In genomic region chr5:77089294-77089693, GRCm38 (mm10) we compare ENCODE assay signal across 8 mouse cellular contexts. TPM values are rescaled to one million over a fixed set of nuclear protein-coding genes. Genes with fewer than 3 reads are reported as not detected.
DNase-seq lines count a peak whose midpoint lies in the region; ATAC-seq and TF ChIP-seq lines count a peak whose summit lies in the region.
"Had no signal": no experiment of that assay in that cellular context is flagged by ENCODE, and none has a peak within 500 bp of the region (broad histone marks: within the 10 kb centered on the region; RNA-seq: fewer than 3 reads in every experiment).

No protein-coding gene starts in this region.

- no peaks in the 10 kb centered on the region for H3K9me3 ChIP-seq in intestine, embryonic 16.5 days (ENCODE audit: control insufficient read depth, low read length)
- no peaks in the 10 kb centered on the region for H3K9me3 ChIP-seq in lung, postnatal 0 days (ENCODE audit: low read length)
- H3K9me3 ChIP-seq: hindbrain, embryonic 15.5 days had no signal

- peak; percentile 55 for TF ChIP-seq CTCF in C2C12 (IDR thresholded peaks at IDR 0.05; ENCODE audit: control insufficient read depth, insufficient read depth, insufficient read length)
- peak; percentile 86 for TF ChIP-seq CTCF in lung, postnatal 0 days (IDR thresholded peaks at IDR 0.05)

- no peak for TF ChIP-seq EP300 in lung, postnatal 0 days (IDR thresholded peaks at IDR 0.05)

- DNase-seq in A20 (ENCODE audit: low read depth, low spot score) = peak; percentile 42
- peak; percentile 63 for DNase-seq in brain, adult 2 months (ENCODE audit: low read depth, low spot score)
- DNase-seq in gastrocnemius, adult 18-20 months (ENCODE audit: low spot score) = peak; percentile 50
- peak; percentile 61 for DNase-seq in lung, postnatal 0 days (ENCODE audit: low spot score)
- DNase-seq in right cerebral cortex, postnatal 14 days = peak; percentile 56

- no peaks in the 10 kb centered on the region for H3K79me2 ChIP-seq in C2C12 (ENCODE audit: control insufficient read depth, insufficient read depth)

- H3K36me3 ChIP-seq in C2C12 (ENCODE audit: control insufficient read depth, insufficient read depth) = no peaks in the 10 kb centered on the region
- peaks cover 3% of the 10 kb centered on the region; the same call in 1 of the 2 replicates for H3K36me3 ChIP-seq in intestine, embryonic 16.5 days (ENCODE audit: control insufficient read depth, insufficient read depth, low read length)
- H3K36me3 ChIP-seq in lung, postnatal 0 days (ENCODE audit: insufficient read depth, low read length) = 0 out of 2 replicates have a peak, but pooled peaks cover 5% of the 10 kb centered on the region
- H3K36me3 ChIP-seq: hindbrain, embryonic 15.5 days had no signal

- H3K9ac ChIP-seq in intestine, embryonic 16.5 days (ENCODE audit: low read depth, low read length) = no peak overlapping the region
- no peak overlapping the region for H3K9ac ChIP-seq in lung, postnatal 0 days (replicated peaks; ENCODE audit: low read depth)
- H3K9ac ChIP-seq: hindbrain, embryonic 15.5 days had no signal

- H3K27ac ChIP-seq in intestine, embryonic 16.5 days (ENCODE audit: low read length) = no peak overlapping the region
- H3K27ac ChIP-seq in lung, postnatal 0 days (ENCODE audit: low read length) = 0 out of 2 replicates have a peak overlapping the region, but pooled peaks have one; percentile 3

- no peak overlapping the region for H3K4me3 ChIP-seq in C2C12 (ENCODE audit: insufficient read depth, poor library complexity, severe bottlenecking)
- H3K4me3 ChIP-seq in intestine, embryonic 16.5 days (ENCODE audit: low read length) = no peak overlapping the region
- H3K4me3 ChIP-seq in lung, postnatal 0 days (ENCODE audit: low read depth, low read length) = no peak overlapping the region
- H3K4me3 ChIP-seq: hindbrain, embryonic 15.5 days had no signal

- H3ac ChIP-seq in C2C12 (ENCODE audit: control insufficient read depth, insufficient read length, low read depth) = no peak overlapping the region

- 0 out of 2 replicates have a peak, but pooled peaks have one; percentile 17 for ATAC-seq in intestine, embryonic 16.5 days
- ATAC-seq in lung, postnatal 0 days = no peak

- no peaks in the 10 kb centered on the region for H3K79me3 ChIP-seq in C2C12 (ENCODE audit: low read depth)

- H3K4me1 ChIP-seq in intestine, embryonic 16.5 days (ENCODE audit: control insufficient read depth, insufficient read depth, low read length) = peaks cover 3% of the 10 kb centered on the region; the same call in 1 of the 2 replicates
- H3K4me1 ChIP-seq in lung, postnatal 0 days (ENCODE audit: insufficient read depth, low read depth, low read length) = no peaks in the 10 kb centered on the region

- no peak overlapping the region for H3K4me2 ChIP-seq in intestine, embryonic 16.5 days (ENCODE audit: low read depth, low read length)
- H3K4me2 ChIP-seq in lung, postnatal 0 days (replicated peaks; ENCODE audit: low read depth, low read length) = no peak overlapping the region
- H3K4me2 ChIP-seq: hindbrain, embryonic 15.5 days had no signal

- H3K27me3 ChIP-seq in C2C12 (ENCODE audit: control insufficient read depth, insufficient read depth, insufficient read length) = no peaks in the 10 kb centered on the region
- no peaks in the 10 kb centered on the region for H3K27me3 ChIP-seq in intestine, embryonic 16.5 days (replicated peaks; ENCODE audit: control insufficient read depth, insufficient read depth, low read length)
- H3K27me3 ChIP-seq in lung, postnatal 0 days (replicated peaks; ENCODE audit: insufficient read depth, low read length) = no peaks in the 10 kb centered on the region
- H3K27me3 ChIP-seq: hindbrain, embryonic 15.5 days had no signal

- 67% methylated on average over 1 of the region's 1 CpGs for WGBS in intestine, embryonic 16.5 days
- WGBS in lung, postnatal 0 days = 17% methylated on average over 1 of the region's 1 CpGs

TF ChIP-seq in C2C12, 6 proteins besides CTCF, POLR2A, EP300 and RAD21:
- TF ChIP-seq USF1 (IDR thresholded peaks at IDR 0.05; ENCODE audit: low read depth) (no peak), MYOD1 (IDR thresholded peaks at IDR 0.05; ENCODE audit: control insufficient read depth, insufficient read length, low read depth) (no peak), MAX (IDR thresholded peaks at IDR 0.05) (no peak)

RNA-seq across cellular contexts. Expression of gene Hopx, which starts 25.6 kb away (rescaled TPM):
- 0.15 TPM for polyA plus RNA-seq in C2C12 (2012; fragmentation: generic; extraction: Trizol)
- total RNA-seq in gastrocnemius, adult 18-20 months (2021) = 1 to 10 TPM; 2.6 to 3.3 TPM
- 2.8 and 4.4 TPM in 2 replicates for polyA plus RNA-seq in intestine, embryonic 16.5 days (2015; fragmentation: Nextera tagmentation; extraction: Ambion mirVana)
- 49.0 and 49.5 TPM in 2 replicates for polyA plus RNA-seq in lung, postnatal 0 days (2015; fragmentation: Nextera tagmentation; extraction: Ambion mirVana)
